Mouse (Mus musculus): ENCODE measurements around the gene Knstrn. TPM values are rescaled to one million over a fixed set of nuclear protein-coding genes. Genes with fewer than 3 reads are reported as not detected.

The Knstrn gene
- polyA plus RNA-seq, 2 experiments from 2014 or later, result 23.7 to 30.8 TPM

DNA sequence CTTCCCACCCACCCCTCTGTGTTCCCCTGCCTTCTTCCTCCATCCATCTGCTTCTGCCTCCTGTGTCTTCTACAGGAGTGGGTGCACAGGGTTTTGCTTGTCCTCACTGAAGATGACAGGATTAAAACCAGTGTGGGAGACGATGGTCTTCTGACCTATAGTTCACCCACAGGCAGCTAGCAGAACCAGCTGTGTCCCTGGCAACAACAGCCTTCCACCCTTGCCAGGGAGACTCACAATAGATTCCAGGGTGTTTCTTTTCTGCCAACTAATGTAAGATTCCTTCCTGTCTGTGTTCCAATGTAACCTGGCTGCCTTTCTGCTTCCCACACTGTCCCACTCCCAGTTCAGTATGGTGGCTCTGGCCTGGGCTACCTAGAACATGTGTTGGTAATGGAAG lies 57.2 kb downstream of the Knstrn start:
- no peak for ATAC-seq

- ATAC-seq, result no peak
Observed at GRCm38 (mm10) chr2:118873018-118873417, 59.2 kb downstream of the Knstrn start.

DNA sequence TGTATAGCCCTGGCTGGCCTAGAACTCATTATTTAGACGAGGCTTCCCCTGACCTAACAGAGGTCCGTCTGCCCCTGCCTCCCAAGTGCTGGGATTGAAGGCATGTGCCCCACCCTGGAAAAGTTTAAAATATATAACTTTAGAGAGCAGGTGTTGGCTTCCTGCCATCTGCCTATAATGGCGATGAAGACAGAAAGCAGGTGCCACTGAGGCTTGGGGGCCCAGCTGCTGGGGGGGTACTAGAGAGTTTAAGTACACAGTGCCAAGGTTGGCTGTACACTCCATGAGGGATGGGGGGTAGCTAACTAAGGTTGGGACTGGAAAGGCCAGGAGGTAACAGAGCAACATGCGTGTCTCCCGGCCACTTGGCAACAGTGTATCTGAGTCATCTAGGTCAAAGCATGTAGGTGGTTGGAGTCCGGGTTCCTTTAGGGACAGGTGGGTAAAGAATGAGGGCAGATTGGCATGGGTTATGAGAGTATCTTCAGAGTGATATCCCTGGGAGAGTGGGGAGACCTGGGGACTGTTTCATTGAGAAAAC lies 60.2 kb downstream of the Knstrn start:
- no peak for ATAC-seq

DNA sequence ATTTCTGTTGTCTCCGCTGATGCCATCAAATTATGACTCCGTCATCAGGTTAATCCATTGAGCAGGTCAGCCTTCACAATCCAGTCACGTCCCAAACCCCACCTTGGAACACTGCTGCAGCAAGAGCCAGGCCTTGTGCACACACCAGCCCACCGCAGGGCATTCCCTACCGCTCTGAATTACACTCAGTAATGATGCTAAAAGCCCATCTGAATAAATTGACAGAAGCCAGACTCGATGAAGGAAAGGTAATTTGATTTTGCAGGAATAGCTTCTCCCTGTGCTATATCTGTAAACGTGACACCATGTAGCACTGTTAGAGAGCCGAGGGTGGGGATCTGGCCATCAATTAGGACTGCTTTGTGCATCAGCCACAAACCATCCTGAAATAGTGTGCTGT lies 61.5 kb downstream of the Knstrn start:
- ATAC-seq, result no peak

GRCm38 (mm10) chr2:118876453-118876852 lies 62.6 kb downstream of the Knstrn start:
- ATAC-seq, result no peak

DNA sequence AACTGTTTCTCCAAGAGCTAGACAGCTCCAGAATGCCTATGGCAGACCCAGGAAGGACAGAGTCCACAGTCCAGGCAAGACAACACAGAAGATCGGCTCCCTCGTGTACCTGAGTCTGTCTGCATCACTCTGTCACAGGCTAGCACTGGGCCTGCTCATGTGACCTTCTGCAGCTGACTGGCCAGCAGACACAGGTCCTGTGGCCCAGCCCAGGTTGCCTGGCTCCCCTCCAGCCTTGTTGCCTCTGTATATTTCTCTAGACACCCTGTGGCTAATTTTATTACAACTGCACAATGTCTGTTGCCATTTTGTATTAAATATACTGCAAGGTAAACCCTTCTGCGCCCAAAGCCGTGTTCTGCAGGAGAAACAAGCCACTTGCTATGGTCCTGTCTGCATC lies 67.2 kb downstream of the Knstrn start:
- ATAC-seq, result no peak

DNA sequence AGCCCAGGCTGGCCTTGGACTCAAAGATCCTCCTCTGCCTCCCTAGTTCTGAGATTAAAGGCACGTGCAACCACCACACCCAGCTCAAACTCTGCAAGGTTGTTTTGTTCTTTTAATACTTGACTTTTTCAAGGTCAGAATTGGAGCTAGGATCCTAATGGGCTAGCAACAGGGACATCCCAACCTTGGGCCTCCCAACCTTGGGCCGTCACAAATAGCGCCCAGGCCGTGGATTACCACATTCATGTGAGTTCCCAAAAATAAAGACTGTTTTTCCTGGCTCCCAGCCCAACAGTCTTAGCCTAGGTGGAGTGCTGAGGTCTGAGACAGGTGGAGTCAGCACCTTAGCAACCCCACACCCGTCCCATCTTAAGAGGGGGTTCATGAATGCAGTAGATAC lies 68.2 kb downstream of the Knstrn start:
- no peak for ATAC-seq

- peak; percentile 95 for ATAC-seq
Observed at GRCm38 (mm10) chr2:118882840-118883679, 69.3 kb downstream of the Knstrn start.

DNA sequence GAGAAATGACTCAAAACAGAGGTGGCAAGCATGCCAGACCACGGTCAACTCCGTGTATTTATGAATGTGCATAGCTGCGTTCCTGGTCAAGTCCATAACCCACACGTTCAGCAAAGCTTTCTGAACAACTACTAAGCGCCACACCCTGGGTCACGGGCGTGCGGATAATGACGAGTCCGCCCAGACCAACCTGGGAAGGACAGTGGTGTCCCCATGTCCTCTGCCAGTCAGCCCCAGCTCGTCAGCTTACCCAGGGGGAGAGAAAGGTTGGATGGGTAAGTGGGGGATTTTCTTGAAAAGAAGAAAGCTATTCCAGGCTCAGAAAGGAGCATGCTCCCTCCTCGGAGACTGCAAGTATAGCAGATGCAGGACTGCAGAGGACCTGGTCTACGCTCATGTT lies 73.6 kb downstream of the Knstrn start:
- no peak for ATAC-seq

DNA sequence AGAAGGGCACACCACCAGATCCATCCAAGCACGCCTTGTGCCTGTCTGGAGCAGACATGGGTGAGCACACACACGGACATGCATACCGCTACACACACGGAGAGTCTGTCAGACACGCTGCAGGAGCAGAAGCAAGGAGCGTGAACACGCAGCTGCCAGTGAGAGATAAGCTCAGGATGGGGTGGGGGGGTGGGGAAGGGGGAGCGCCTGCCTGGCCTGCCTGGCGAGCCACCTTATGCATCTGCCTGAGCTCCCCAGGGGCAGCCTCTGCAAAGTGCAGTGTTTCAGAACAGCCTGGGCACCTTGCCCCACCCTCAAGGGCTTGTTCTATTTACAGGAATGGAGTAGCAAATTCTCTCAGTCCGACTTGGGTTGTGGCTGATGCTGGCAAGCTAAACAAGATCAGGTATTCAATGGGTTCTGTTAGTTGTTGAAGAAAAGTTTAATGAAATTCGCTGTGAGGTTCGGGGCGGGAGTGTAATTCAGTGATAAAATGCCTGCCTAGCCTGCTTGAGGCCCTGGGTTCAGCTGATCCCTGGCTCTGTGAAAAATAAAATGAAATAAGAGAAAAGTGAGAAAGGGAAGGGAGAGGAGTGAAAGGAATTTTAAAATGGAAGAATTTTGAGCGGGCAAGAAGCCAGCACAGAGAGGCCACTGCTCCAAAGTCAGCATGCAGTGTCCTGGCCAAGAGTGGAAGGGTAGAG lies 74.2 kb downstream of the Knstrn start:
- no peak for ATAC-seq

- ATAC-seq, result no peak
Observed at GRCm38 (mm10) chr2:118891173-118891572, 77.4 kb downstream of the Knstrn start.

GRCm38 (mm10) chr2:118895990-118896913 lies 82.4 kb downstream of the Knstrn start:
- peak; percentile 55 for ATAC-seq

DNA sequence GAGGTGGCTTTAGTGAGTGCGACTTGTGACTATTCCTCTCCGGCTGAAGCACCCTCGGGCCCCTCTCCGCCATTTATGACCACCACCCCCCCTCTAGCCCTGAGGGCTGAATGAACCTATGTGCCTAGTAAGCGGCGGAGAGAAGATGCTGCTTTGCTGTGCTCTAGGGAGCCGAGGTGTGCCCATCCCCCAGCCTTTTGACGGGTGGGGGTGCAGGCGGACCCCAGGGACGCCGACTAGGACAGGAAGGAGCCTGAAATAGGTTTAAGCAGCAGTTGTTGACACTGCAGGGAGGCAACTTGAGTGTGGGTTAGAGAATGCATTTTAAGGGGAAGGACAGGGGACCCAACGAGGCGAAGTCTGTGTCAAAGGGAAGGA lies 83.1 kb downstream of the Knstrn start:
- ATAC-seq, result peak; percentile 5

DNA sequence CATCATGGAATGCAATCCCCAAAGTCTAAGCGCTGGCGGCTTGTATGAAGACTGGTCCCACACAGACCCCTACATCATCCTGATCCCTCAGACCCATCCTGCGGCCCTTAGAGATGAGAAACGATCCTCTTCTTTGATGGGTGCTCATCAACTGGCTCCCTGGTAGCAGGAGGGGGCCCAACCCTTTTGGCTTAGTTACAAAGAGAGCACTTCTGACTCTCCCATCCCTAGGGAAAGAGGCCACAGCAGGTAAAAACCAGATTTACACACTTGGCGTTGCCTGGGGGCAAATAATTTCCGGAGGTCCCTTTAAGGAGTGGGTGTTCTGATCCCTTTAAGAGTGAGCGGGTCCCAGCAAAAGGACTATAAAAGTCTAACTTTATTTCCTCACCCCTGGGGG lies 83.6 kb downstream of the Knstrn start:
- no peak for ATAC-seq

GRCm38 (mm10) chr2:118897808-118898207 lies 84.0 kb downstream of the Knstrn start:
- no peak for ATAC-seq

- ATAC-seq, result no peak
Observed at GRCm38 (mm10) chr2:118898771-118899170, 85.0 kb downstream of the Knstrn start.

DNA sequence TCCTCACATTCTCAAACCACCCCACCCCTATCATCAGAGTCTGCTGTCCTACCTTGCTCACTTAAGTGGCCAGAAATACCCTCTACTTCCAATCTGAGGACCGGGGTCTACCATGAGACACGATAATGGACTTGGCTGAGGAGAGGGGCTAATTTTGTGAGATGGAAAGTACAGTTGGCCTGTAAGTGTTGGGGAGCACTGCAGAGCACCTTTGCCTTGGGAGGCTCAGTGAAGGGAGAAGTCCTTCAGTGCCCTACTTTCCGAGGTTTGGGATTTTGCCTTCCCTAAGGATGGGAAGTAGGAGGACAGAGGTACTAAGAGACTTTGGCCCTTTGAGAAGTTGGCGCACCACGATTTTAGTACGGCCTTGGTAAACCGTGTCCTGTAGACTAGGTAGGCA lies 85.5 kb downstream of the Knstrn start:
- no peak for ATAC-seq

DNA sequence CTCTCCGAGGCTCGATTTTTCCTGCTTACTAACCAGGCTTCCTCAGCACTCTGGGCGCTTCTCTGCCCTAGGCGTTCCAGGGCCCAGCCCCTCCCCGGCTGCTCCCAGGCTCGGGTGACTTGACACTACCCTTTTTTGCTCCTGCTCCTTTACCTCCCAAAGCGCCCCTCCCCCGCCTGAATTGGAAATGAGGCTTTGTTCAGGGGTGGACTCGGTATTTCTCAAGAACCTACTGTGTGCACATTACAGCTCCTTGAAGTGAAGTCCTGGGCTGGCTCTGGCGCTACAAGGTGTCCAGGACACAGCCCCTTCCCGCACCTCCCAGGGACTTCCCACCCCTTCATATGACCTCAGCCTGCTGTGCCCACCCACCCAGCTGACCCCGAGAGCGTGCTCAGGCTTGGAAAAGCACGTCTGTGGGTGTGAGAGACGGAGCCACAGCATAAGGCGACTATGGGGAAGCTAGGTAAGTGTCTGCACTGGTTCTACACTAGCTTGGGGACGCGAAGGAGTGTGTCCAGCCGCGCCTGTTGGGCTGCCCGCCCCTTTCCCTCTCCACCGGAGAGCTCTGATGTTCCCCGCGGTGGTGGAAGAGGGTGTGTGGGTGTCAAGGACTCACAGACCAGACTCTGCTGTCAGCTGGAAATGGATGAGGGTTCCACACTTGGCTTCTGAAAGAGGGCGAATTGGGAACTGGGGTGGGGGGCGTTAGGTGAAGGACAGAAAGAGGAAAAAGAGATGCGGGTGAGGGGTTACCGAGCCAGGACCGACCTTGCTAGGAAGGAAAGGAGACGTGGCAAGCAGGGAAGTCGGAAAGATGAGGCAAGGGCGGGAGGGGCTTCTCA lies 86.4 kb downstream of the Knstrn start, which contains the start of gene Bahd1:
Bahd1 (plus strand) TSS at position 397 of the 845 bp plus-strand sequence.
- no peak for ATAC-seq

GRCm38 (mm10) chr2:118900826-118901140 lies 87.0 kb downstream of the Knstrn start:
- ATAC-seq, result no peak

DNA sequence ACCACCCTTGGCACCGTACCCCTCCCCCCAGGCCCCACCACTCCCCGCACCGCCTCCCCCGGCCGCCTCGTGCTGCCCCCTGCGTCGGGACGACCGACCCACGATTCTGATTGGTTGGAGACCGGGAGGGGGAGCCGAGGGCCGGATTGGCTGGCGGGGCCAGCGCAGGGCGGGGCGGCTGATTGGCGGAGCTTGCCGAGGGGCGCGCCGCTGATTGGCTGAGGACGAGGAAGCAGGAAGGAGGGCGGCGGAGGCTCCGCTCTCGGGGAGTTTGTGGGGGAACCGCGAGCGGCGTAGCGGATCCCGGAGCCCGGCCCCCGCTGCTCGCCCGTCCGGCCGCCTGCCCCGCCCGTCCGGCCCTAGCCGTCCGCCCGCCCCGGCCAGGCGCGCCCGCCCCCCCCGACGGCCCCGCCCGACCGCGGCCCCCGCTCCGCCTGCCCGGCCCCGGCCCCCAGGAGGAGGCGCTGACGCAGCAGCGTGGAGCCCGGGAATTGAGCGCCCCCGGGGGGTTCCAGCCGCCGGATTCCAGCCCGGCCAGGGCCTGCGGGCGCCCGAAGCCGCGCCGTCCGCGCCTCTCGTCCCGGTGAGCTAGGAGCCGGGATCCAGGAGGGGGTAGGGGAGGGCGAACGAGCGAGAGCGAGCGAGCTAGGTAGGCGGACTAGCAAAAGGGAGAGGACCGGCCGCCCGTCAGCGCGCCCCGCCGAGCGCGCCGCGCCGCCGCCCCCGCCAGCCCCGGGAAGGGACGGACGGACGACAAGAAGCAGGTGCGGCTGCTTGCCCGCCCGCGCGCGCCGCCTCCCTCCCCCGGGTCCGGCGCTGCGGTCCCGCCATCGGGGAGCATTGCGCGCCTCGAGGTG lies 87.6 kb downstream of the Knstrn start:
- peak; percentile 74 for ATAC-seq

Measured in activated CD4-positive, CD25-positive, alpha-beta regulatory T cell, adult 4 months (primary cell).